Mouse (Mus musculus) heart, embryonic 15.5 days (tissue): ENCODE results near the gene Ier2. TPM values are rescaled to one million over a fixed set of nuclear protein-coding genes. Genes with fewer than 3 reads are reported as not detected.

ENCODE experiments used
- ATAC-seq: fragments of 200-750 bp; cut with Nextera tagmentation; replicated peaks from 2 replicates; pipeline ENCODE4 v1.8.0; 2017; ENCODE audit warnings: low read depth, moderate TSS enrichment; ENCODE audit not compliant: insufficient number of reproducible peaks, insufficient read depth, low FRiP score
- H3K27ac ChIP-seq: fragments of 300-500 bp; sonication (generic); 2 replicates; pipeline ENCODE4 v1.5.1; 2015; ENCODE audit warnings: mild to moderate bottlenecking, inconsistent platforms
- H3K27me3 ChIP-seq: fragments of 300-500 bp; sonication (generic); 2 replicates; pipeline ENCODE4 v1.6.1; 2015; ENCODE audit warnings: inconsistent platforms
- H3K36me3 ChIP-seq: fragments of 300-500 bp; sonication (generic); 2 replicates; pipeline ENCODE4 v1.6.1; 2015; ENCODE audit warnings: mild to moderate bottlenecking, inconsistent platforms
- H3K4me1 ChIP-seq: fragments of 300-500 bp; sonication (generic); replicated peaks from 2 replicates; pipeline ENCODE4 v1.6.1; 2015; ENCODE audit warnings: inconsistent platforms
- H3K4me2 ChIP-seq: fragments of 300-500 bp; sonication (generic); 2 replicates; pipeline ENCODE4 v1.6.1; 2015; ENCODE audit warnings: inconsistent platforms, mild to moderate bottlenecking, moderate library complexity
- H3K4me3 ChIP-seq: fragments of 300-500 bp; sonication (generic); 2 replicates; pipeline ENCODE4 v1.5.1; 2015; ENCODE audit warnings: mild to moderate bottlenecking, inconsistent platforms
- H3K9ac ChIP-seq: fragments of 300-500 bp; sonication (generic); 2 replicates; pipeline ENCODE4 v1.6.1; 2015; ENCODE audit warnings: mild to moderate bottlenecking, inconsistent platforms
- H3K9me3 ChIP-seq: fragments of 300-500 bp; sonication (generic); replicated peaks from 2 replicates; pipeline ENCODE4 v1.6.1; 2016; ENCODE audit warnings: inconsistent platforms
- WGBS: fragments of 180-500 bp; shearing (Covaris S2); methylation state at CpG from one replicate; pipeline ENCODE4 v1.1.7; 2015; ENCODE audit warnings: mixed read lengths; 5-methylcytosine and 5-hydroxymethylcytosine counted together
- polyA plus RNA-seq: library from polyadenylated mRNA; unstranded; fragments of >200 nt; fragmentation: Nextera tagmentation; extraction: Ambion mirVana; gene quantifications from 2 replicates; pipeline ENCODE4 v1.2.1, GENCODE M21; 2015

Gene Ier2
- polyA plus RNA-seq, 1 experiment from 2014 or later, result 34.9 TPM

DNA sequence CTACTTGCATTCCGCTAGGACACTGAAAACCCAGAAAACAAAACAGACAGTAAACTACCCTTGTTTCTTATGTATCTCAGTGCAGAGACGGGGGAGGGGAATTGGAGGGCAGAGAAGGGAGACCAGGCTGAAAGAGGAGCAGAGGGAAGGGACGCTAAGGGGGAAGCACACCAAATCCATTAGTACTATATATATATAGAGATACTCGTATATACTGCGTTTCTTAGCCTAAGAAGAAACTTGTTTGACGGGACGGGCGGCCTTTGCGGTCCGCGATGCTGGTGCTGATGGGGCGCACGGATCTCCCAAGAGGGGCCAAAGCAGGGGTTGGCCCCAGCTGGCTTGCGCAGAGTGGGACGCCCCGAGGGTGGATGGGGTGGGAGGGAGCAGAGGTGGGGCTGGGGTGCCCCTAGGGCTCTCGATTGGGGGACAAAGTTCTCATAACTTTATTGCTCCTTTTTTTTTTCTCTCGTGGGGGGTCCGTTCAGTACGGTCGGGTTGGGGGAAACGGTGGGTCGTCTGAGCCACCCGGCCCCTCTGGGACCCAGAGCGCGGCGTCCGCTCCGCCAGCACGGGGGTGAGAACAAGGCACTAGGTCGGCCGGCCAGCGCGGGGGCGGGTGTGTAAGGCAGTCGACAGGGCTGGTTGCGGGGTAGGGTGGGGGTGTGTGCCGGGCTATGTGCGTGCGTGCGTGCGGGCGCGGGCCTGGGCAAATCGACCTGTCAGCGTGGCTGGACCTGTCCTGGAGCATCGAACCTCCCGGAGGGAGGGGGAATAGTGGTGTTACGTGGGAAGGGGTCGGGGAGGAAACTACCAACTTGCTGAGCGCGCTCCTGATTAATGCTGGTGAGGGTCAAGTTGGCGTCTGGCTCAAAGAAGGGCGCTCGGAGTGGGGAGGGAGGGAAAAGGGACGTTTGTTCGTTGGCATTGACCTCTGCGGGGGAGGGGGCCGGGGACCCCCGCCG lies 42.5 kb upstream of the Ier2 start:
- H3K9me3 ChIP-seq, result no peaks in the 10 kb centered on the region
- H3K36me3 ChIP-seq, result no peaks in the 10 kb centered on the region; the same call in 1 of the 2 replicates
- peak overlapping the region; percentile 52 for H3K9ac ChIP-seq
- ATAC-seq, result no peak
- H3K4me2 ChIP-seq, result peak overlapping the region; percentile 62
- 7% methylated on average over 61 of the region's 61 CpGs for WGBS
- H3K4me1 ChIP-seq, result peaks cover 74% of the 10 kb centered on the region
- H3K27me3 ChIP-seq, result peaks cover 59% of the 10 kb centered on the region
- peak overlapping the region; percentile 77 for H3K27ac ChIP-seq
- H3K4me3 ChIP-seq, result peak overlapping the region; percentile 40

DNA sequence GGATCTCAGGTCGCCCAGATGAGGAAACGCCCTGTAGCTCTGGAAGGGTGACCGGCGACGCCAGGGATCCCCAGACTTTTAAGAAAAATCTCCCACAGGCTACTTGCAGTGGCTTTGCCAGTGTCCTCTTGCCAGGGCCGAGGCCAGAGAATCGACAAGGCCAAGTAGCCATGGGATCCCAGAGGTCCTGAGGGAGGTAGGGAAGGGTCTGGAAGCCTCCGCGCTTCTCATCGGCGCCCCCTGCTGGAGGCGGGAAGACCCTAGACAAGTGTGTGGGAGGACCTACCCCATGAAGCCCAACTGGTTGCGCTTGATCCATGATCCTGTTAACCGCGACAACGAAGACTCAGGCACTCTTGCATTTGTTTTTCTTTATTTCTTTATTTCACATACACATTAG lies 41.7 kb upstream of the Ier2 start:
- Histone ChIP-seq H3K27me3 (peaks cover 59% of the 10 kb centered on the region), H3K36me3 (no peaks in the 10 kb centered on the region; the same call in 1 of the 2 replicates), H3K4me1 (peaks cover 72% of the 10 kb centered on the region), H3K27ac (peak overlapping the region; percentile 77), H3K9me3 (no peaks in the 10 kb centered on the region), H3K4me3 (peak overlapping the region; percentile 40), H3K9ac (peak overlapping the region; percentile 22; the same call in 1 of the 2 replicates), H3K4me2 (peak overlapping the region; percentile 62)
- ATAC-seq, result peak; percentile 29; the same call in 1 of the 2 replicates
- WGBS, result 6% methylated on average over 16 of the region's 16 CpGs

DNA sequence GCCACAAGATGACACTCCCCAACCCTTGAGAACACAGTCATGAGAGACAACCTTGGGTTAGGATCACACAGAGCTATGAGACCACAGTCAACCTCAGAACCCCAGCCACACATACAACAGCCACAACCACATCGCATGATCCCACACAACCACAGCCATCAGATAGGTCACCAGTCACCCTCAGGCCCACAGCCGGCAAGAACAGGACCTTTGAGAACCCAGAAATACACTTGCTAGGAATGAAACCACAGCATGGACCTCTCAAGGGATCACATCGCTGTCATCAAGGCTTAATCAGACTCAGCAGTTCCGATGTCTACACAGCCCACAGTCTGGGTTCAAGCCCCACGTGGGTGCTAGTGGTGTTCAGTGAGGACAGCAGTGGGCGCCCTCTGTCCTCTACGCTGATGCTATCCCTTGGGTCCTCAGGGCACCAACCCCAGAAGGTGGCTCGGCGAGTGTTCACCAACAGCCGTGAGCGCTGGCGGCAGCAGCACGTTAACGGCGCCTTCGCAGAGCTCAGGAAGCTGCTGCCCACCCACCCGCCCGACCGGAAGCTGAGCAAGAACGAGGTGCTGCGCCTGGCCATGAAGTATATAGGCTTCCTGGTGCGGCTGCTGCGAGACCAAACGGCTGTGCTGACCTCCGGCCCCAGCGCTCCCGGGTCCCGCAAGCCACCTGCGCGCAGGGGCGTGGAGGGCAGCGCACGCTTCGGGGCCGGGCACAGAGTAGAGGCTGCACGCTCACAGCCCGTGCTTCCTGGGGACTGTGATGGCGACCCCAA lies 41.0 kb upstream of the Ier2 start:
- no peaks in the 10 kb centered on the region; the same call in 1 of the 2 replicates for H3K36me3 ChIP-seq
- 12% methylated on average over 38 of the region's 38 CpGs for WGBS
- H3K4me2 ChIP-seq, result peak overlapping the region; percentile 62
- H3K27me3 ChIP-seq, result peaks cover 57% of the 10 kb centered on the region
- peak overlapping the region; percentile 22; the same call in 1 of the 2 replicates for H3K9ac ChIP-seq
- H3K27ac ChIP-seq, result peak overlapping the region; percentile 77
- no peak for ATAC-seq
- peak overlapping the region; percentile 40 for H3K4me3 ChIP-seq
- H3K9me3 ChIP-seq, result no peaks in the 10 kb centered on the region
- H3K4me1 ChIP-seq, result peaks cover 71% of the 10 kb centered on the region

DNA sequence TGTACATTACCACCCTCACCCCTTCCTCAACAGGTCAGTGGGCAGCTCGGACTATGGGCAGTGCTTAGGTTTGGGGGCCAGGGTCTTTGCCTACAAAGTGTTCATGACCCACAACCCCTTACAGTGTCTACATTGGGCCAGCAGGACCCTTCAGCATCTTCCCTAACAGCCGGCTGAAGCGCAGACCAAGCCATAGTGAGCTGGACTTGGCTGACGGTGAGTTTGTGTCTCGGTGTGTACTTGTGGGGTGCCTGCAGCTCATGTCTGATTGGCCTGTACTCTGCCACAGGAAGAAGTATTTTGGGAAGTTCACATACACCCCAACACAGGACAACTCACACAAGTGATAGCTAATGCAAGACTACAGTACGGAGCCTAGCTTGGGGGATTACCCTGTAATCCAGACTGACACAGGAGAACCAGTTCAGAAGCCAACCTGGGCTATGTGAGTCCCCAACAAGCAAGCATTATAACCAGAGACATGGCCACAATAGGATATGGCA lies 40.4 kb upstream of the Ier2 start:
- H3K9me3 ChIP-seq, result no peaks in the 10 kb centered on the region
- H3K4me1 ChIP-seq, result peaks cover 67% of the 10 kb centered on the region
- peak overlapping the region; percentile 62 for H3K4me2 ChIP-seq
- peak overlapping the region; percentile 77; the same call in 1 of the 2 replicates for H3K27ac ChIP-seq
- peaks cover 6% of the 10 kb centered on the region for H3K36me3 ChIP-seq
- no peak for ATAC-seq
- peak overlapping the region; percentile 40 for H3K4me3 ChIP-seq
- H3K27me3 ChIP-seq, result peaks cover 52% of the 10 kb centered on the region
- WGBS, result 77% methylated on average over 6 of the region's 6 CpGs
- H3K9ac ChIP-seq, result peak overlapping the region; percentile 30; the same call in 1 of the 2 replicates

DNA sequence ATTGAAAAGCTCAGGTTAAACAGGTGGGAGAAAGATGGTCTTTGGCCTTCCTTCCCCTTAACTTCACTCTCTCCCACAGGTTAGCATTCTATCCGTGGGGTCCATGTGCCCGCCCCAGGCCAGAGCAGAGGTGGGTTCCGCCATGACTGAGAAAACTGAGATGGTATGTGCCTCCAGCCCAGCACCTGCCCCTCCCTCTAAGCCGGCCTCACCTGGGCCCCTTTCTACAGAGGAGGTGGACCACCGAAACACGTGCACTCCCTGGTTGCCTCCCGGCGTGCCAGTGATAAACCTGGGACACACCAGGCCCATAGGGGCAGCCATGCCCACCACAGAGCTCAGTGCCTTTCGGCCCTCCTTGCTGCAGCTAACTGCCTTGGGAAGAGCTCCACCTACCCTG lies 39.9 kb upstream of the Ier2 start:
- Histone ChIP-seq H3K4me2 (peak overlapping the region; percentile 62), H3K9ac (peak overlapping the region; percentile 30), H3K4me3 (peak overlapping the region; percentile 40), H3K36me3 (peaks cover 10% of the 10 kb centered on the region), H3K27me3 (peaks cover 47% of the 10 kb centered on the region), H3K4me1 (peaks cover 62% of the 10 kb centered on the region), H3K9me3 (no peaks in the 10 kb centered on the region), H3K27ac (peak overlapping the region; percentile 77)
- WGBS, result 73% methylated on average over 9 of the region's 9 CpGs
- no peak for ATAC-seq

DNA sequence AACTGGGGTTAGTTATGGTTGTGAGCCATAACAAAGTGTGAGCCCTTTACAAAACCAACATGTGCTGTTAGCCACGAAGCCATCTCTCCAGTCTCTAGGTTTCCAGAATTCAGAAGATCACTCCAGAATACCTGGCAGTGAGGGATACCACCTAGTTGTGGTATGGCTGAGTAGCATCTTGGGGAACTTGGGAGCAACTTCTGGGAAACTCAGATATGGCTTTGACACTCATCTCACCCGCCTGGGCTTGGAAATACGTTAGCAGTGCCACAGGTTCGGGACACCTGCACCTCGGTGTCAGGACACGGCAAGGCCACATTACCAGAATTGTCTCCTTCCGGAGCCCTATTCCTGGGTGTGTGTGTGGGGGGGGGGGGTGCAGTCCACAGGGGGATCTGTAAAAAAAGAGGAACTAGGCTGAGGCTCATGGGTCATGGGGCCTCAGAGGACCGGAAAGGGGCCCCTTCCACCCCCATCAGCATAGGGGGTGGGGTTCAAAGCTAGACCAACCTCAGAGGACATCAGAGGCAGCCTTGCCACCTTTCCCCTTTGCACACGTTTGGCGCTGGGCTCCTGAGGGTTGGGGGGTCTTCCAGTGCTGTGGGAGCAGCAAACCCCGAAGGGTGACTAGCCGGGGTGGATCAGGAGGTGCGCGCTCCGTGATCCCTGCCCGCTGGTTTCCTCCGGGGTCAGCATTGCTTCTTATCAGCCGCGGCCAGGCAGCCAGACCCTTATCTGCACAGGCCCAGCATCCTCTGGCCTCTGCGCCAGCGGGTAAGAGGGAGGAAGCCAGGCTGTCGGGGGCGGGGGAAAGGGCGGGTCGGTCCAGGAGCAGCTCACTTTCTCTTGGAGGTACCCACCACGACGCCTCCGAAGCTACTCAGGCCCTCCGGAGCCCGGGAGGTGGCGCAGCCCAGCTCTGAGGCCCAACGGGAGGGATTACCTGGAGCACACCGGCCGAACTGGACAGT lies 38.6 kb upstream of the Ier2 start, which contains the start of gene Lyl1:
Lyl1 (plus strand) TSS at position 517 of the 971 bp plus-strand sequence.
- H3K9me3 ChIP-seq, result no peaks in the 10 kb centered on the region
- peaks cover 22% of the 10 kb centered on the region for H3K36me3 ChIP-seq
- H3K9ac ChIP-seq, result peak within 1 kb of the TSS; percentile 30
- H3K27me3 ChIP-seq, result peaks cover 35% of the 10 kb centered on the region
- peaks cover 50% of the 10 kb centered on the region for H3K4me1 ChIP-seq
- peak within 1 kb of the TSS; percentile 40 for H3K4me3 ChIP-seq
- peak within 1 kb of the TSS; percentile 62 for H3K4me2 ChIP-seq
- peak within 1 kb of the TSS; percentile 77 for H3K27ac ChIP-seq
- ATAC-seq, result peak; percentile 72
- WGBS, result 8% methylated on average over 34 of the region's 34 CpGs

DNA sequence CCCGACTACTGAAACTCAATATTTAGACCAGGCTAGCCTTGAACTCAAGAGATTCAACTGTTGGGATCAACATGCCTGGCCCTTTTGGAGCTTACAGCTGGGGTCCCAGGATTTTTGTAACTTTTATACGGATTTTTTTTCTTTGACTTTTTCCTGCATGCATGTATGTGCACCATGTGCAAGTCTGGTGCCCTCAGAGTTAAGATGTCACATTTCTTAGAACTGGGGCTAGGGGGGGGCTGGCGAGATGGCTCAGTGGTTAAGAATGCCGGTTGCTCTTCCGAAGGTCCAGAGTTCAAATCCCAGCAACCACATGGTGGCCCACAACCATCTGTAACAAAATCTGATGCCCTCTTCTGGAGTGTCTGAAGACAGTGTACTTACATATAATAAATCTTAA lies 37.9 kb upstream of the Ier2 start:
- Histone ChIP-seq H3K9me3 (no peaks in the 10 kb centered on the region), H3K27ac (peak overlapping the region; percentile 77), H3K4me3 (no peak overlapping the region), H3K36me3 (peaks cover 28% of the 10 kb centered on the region), H3K4me1 (peaks cover 47% of the 10 kb centered on the region), H3K27me3 (peaks cover 33% of the 10 kb centered on the region), H3K4me2 (no peak overlapping the region), H3K9ac (no peak overlapping the region)
- ATAC-seq, result no peak
- WGBS, result 72% methylated on average over 5 of the region's 5 CpGs

DNA sequence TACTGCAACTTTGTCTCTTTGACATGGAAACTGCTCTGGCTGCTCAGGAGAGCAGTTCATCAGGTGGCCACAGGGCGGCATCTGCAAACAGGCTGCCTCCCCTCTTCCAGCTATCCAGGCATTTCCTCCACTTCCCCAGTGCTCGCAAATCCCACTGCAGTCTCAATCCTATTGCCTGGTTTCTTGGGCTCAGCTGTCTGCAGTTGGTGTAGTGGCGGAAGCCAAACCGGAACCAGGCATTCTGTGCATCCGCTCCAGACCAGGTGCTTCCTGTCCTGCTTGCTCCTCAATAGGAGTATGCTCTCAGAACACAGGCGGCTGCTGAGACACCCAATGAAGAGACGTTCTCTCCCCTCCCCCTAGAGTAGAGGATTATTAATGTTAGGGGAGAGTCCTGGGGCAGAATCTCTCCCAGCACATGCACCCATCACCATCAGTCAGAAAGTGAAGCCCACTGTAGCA lies 37.2 kb upstream of the Ier2 start:
- Histone ChIP-seq H3K9ac (no peak overlapping the region), H3K9me3 (no peaks in the 10 kb centered on the region), H3K36me3 (peaks cover 34% of the 10 kb centered on the region), H3K27ac (peak overlapping the region; percentile 77), H3K4me1 (peaks cover 41% of the 10 kb centered on the region), H3K4me3 (no peak overlapping the region), H3K27me3 (peaks cover 27% of the 10 kb centered on the region), H3K4me2 (peak overlapping the region; percentile 11; the same call in 1 of the 2 replicates)
- 40% methylated on average over 7 of the region's 7 CpGs for WGBS
- ATAC-seq, result peak; percentile 48

DNA sequence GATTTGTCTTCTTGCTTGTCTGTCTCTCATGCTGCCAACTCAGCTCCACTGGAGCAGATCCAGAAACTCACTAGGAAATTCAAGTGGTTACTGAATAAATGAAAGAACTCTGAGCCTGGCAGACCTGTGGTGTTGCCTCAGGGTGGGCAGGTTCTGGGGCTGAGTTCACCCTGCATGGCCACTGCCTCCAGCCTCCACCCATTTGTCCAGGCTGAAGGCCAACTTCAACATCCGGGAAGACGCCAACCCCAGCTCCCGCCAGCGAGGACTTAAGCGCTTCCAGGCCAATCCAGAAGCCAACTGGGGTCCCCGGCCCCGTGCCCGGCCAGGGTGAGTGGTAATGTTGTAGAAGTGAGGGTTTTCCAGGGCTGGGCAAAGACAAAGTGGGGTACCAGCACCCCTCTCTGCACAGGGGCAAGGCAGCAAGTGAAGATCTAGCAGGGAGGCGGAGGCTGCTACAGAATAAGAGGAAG lies 36.3 kb upstream of the Ier2 start:
- no peak overlapping the region for H3K4me3 ChIP-seq
- H3K36me3 ChIP-seq, result peaks cover 36% of the 10 kb centered on the region
- no peak for ATAC-seq
- 75% methylated on average over 9 of the region's 9 CpGs for WGBS
- H3K27ac ChIP-seq, result peak overlapping the region; percentile 77
- peak overlapping the region; percentile 11; the same call in 1 of the 2 replicates for H3K4me2 ChIP-seq
- H3K9me3 ChIP-seq, result no peaks in the 10 kb centered on the region
- peaks cover 32% of the 10 kb centered on the region for H3K4me1 ChIP-seq
- H3K27me3 ChIP-seq, result peaks cover 18% of the 10 kb centered on the region
- no peak overlapping the region for H3K9ac ChIP-seq

DNA sequence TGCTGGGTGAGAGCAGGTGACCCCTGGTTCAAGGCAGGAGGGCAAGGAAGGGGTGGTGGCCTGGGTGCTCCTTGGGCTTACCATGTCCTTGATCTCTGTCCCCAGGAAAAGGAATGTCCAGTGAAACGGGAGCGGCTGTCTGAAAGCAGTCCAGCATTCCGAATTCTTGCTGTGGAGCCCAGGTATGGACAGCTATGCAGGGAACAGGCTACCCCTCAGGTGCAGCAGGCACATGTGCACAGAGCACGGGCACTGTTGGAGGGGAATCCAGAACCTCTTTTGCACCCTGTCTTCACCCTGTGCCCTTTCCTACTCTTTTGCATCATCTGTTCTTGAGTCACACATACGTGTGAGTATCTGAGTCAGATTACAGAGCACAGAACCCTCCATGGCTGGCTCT lies 35.6 kb upstream of the Ier2 start:
- no peak overlapping the region for H3K27ac ChIP-seq
- H3K4me1 ChIP-seq, result peaks cover 26% of the 10 kb centered on the region
- 87% methylated on average over 5 of the region's 5 CpGs for WGBS
- H3K9ac ChIP-seq, result no peak overlapping the region
- H3K4me3 ChIP-seq, result no peak overlapping the region
- no peaks in the 10 kb centered on the region for H3K9me3 ChIP-seq
- no peak for ATAC-seq
- peaks cover 11% of the 10 kb centered on the region for H3K27me3 ChIP-seq
- H3K36me3 ChIP-seq, result peaks cover 36% of the 10 kb centered on the region
- no peak overlapping the region for H3K4me2 ChIP-seq
